Mouse (Mus musculus) brain, embryonic 14.5 days (tissue): ENCODE measurements around the gene Gstcd. TPM values are rescaled to one million over a fixed set of nuclear protein-coding genes. Genes with fewer than 3 reads are reported as not detected.

Experiments
- DNase-seq: peaks from one replicate; pipeline ENCODE4 v3.0.0-alpha.2; 2011; ENCODE audit warnings: low read depth
- CTCF ChIP-seq: fragments of 200-500 bp; IDR thresholded peaks from 2 replicates; pipeline ENCODE4 v1.5.1; 2012; ENCODE audit warnings: inconsistent platforms, mild to moderate bottlenecking, moderate library complexity, borderline replicate concordance; ENCODE audit not compliant: insufficient read depth, insufficient read length; ENCODE audit errors: extremely low read depth
- POLR2A ChIP-seq: fragments of 200-500 bp; IDR thresholded peaks from 2 replicates; pipeline ENCODE4 v1.6.1; 2012; ENCODE audit warnings: mild to moderate bottlenecking, inconsistent platforms, borderline replicate concordance; ENCODE audit not compliant: poor library complexity, insufficient read depth, insufficient read length, severe bottlenecking; ENCODE audit errors: extremely low read depth
- polyA plus RNA-seq: library from polyadenylated mRNA; depleted of rRNA; stranded (reverse); fragments of >200 nt; gene quantifications from 2 replicates; pipeline ENCODE4 v1.2.3, GENCODE M21; 2012

Gene Gstcd
- polyA plus RNA-seq, 1 experiment = 10.6 TPM

DNA sequence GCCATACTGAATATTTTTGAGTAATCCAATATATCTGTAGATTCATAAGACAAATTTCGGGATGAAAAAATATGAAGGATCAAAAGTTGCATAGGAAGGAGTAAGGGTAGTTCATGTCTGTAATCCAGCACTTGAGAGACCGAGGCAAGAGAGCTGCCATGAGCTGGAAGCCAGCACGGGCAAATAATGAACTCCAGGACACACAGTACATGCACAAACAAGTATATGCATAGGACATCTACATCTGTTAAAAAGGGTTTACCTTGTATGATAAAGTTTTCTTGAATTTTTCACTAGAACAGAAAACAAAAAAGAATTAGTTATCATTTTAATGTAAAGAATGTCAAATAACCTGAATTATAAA lies 95.9 kb downstream of the Gstcd start:
- TF ChIP-seq CTCF (no peak), POLR2A (no peak)
- no peak for DNase-seq

- TF ChIP-seq CTCF (no peak), POLR2A (no peak)
- DNase-seq = no peak
These were observed 96.5 kb downstream of the Gstcd start for GRCm38 (mm10) chr3:132995172-132995903.

- TF ChIP-seq POLR2A (no peak), CTCF (no peak)
- no peak for DNase-seq
These were observed 105.6 kb downstream of the Gstcd start for GRCm38 (mm10) chr3:132986188-132986587.

- DNase-seq = peak; percentile 33
- no peak for TF ChIP-seq POLR2A
These were observed 107.9 kb downstream of the Gstcd start for GRCm38 (mm10) chr3:132983845-132984485.

DNA sequence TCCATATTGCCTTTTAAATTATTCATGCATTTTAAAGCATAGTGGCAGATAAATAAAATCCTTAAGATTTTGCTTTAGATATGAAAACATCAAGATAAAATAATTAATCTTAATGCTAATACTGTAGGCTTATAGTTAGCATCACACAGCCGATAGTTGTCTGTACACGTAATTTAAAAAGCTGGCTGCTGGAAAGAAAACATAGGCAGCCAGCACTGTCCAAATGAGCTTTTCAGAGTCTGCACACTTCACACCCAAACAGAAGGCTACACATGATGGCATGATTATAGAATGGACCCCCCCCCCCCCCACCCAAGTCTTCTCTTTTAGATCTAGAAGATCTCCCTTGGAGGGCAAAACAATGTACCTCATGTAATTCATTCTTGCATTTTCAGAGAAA lies 109.9 kb downstream of the Gstcd start:
- TF ChIP-seq POLR2A (no peak), CTCF (no peak)
- DNase-seq = no peak

GRCm38 (mm10) chr3:132979781-132980461 lies 111.9 kb downstream of the Gstcd start:
- DNase-seq = no peak
- TF ChIP-seq CTCF (no peak), POLR2A (no peak)

GRCm38 (mm10) chr3:132966255-132966654 lies 125.6 kb downstream of the Gstcd start:
- TF ChIP-seq CTCF (no peak), POLR2A (no peak)
- no peak for DNase-seq

DNA sequence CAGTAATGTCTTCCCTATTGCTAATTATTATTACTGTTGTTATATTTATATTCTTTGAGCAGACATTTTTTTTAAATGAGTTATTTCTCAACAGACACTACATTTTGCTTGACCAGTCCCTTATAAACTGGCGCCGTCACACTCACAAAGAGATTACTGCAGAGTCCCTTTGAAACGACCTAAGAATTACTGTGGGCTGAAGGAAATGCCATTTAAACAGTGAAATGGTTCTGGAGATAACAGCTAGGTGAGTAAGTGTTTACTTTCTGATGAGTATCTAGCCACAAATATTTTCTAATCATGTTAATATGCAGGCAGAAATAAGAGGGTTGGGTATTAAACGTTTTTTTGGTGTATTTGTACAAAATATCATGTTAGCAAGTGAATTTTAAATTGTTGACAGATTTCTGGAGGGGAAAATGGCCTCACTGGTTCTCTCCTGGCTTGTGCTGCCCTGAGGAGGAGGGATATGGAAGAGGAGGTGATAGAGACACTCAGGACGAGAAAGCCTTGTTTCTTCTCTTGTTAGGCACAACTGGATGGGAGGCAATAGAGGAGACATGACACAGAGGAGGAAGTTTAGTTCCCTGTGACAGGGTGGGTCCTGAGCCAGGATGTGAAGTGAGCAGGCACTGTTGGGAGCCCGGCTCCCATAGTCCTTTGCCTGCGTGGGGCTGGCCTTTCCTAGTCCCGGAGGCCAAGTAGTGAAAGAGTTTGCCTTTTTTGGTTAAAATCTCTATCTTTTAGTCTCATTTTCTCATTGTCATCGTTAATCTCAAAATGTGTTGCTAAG lies 126.9 kb downstream of the Gstcd start:
- DNase-seq = no peak
- TF ChIP-seq POLR2A = no peak
- no peak for TF ChIP-seq CTCF

DNA sequence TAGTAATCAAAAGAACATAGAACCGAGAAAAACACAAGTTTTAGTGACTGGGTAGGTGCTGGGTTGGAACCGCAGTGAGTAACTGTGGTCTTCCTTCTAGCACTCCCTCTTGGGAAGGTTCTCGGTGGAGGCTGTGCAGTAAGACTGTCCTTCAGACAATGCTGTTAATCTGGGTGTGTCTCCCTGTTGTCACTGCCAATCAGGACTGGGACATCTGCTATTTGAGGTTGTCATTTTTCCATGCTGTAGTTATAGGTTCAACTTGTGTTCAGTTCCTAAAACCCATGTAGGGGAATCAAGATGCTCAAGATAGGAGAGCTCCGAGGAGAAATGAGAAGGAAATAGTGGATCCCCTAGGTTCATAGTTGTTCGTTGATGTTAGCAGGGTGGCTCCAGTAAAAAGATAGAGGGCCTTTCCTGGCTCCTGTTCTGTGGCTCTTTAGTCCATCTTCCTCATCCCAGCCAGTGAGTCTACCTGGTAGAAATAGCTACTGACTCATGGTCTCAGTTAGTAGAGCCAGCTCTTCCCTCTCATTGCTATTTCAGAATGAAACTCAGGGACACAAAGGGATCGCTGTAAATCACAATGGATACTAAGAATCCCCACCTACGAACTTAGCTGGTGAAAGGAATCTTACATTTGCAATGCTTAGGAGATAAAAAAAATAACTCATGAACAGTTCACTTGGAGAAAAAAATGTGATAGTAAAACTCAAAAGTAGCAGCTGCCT lies 129.0 kb downstream of the Gstcd start:
- TF ChIP-seq CTCF (no peak), POLR2A (no peak)
- DNase-seq = no peak

DNA sequence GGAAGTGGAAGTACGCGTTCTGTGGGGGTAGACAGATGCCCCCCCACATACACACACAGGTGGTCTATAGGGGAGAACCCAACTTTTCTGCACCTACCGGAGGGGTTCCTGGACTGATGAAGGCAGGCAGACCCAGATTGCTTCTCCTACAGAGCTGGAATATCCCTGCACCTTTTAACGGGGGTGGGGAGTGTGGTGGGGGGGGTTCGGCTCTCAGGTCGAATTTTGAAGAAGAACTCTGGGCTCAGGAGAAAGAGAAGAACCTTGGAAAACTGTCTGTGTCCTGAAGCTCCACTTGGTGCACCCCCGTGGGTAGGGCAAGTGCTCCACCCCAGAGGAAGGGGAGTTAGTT lies 141.3 kb downstream of the Gstcd start:
- TF ChIP-seq POLR2A (no peak), CTCF (no peak)
- DNase-seq = no peak

GRCm38 (mm10) chr3:132949791-132950528 lies 141.9 kb downstream of the Gstcd start, which contains the start of gene Npnt:
Gene Npnt (minus strand): TSS chr3:132950291.
- DNase-seq = peak; percentile 71
- TF ChIP-seq POLR2A (0 out of 2 replicates have a peak, but pooled peaks have one; percentile 33), CTCF (0 out of 2 replicates have a peak, but pooled peaks have one; percentile 1)

- DNase-seq = peak; percentile 61
- TF ChIP-seq POLR2A (no peak), CTCF (no peak)
These were observed 142.4 kb downstream of the Gstcd start for GRCm38 (mm10) chr3:132949380-132949790.
